Mouse (Mus musculus) midbrain, embryonic 16.5 days (tissue): ENCODE measurements at regions not wholly inside any gene's neighbourhood (a gene's known extent, or its start where the extent isn't known, plus 50 kb on each side); places are given as distances from the start of the nearest gene placed in this dataset. TPM values are rescaled to one million over a fixed set of nuclear protein-coding genes. Genes with fewer than 3 reads are reported as not detected.

Experiments
- ATAC-seq: fragments of 200-750 bp; cut with Nextera tagmentation; 2 replicates; pipeline ENCODE4 v1.8.0; 2017; ENCODE audit warnings: moderate TSS enrichment
- H3K27ac ChIP-seq: fragments of 300-500 bp; sonication (generic); 2 replicates; pipeline ENCODE4 v1.5.1; 2014; ENCODE audit warnings: mild to moderate bottlenecking, low read length, mixed read lengths
- H3K27me3 ChIP-seq: fragments of 300-500 bp; sonication (generic); 2 replicates; pipeline ENCODE4 v1.6.1; 2014; ENCODE audit warnings: low read depth, low read length, mixed read lengths; ENCODE audit not compliant: control insufficient read depth, insufficient read depth
- H3K36me3 ChIP-seq: fragments of 300-500 bp; sonication (generic); 2 replicates; pipeline ENCODE4 v1.6.1; 2014; ENCODE audit warnings: mild to moderate bottlenecking, low read length, moderate library complexity, mixed read lengths; ENCODE audit not compliant: control insufficient read depth, insufficient read depth
- H3K4me1 ChIP-seq: fragments of 300-500 bp; sonication (generic); 2 replicates; pipeline ENCODE4 v1.6.1; 2014; ENCODE audit warnings: mild to moderate bottlenecking, low read length, mixed read lengths; ENCODE audit not compliant: control insufficient read depth, insufficient read depth
- H3K4me2 ChIP-seq: fragments of 300-500 bp; sonication (generic); 2 replicates; pipeline ENCODE4 v1.6.1; 2014; ENCODE audit warnings: mild to moderate bottlenecking, low read length, mixed read lengths
- H3K4me3 ChIP-seq: fragments of 300-500 bp; sonication (generic); 2 replicates; pipeline ENCODE4 v1.5.1; 2014; ENCODE audit warnings: low read depth, mild to moderate bottlenecking, low read length, moderate library complexity, mixed read lengths
- H3K9ac ChIP-seq: fragments of 300-500 bp; sonication (generic); 2 replicates; pipeline ENCODE4 v1.6.1; 2014; ENCODE audit warnings: low read depth, low read length, mixed read lengths
- H3K9me3 ChIP-seq: fragments of 300-500 bp; sonication (generic); replicated peaks from 2 replicates; pipeline ENCODE4 v1.6.1; 2014; ENCODE audit warnings: mild to moderate bottlenecking, low read length, mixed read lengths; ENCODE audit not compliant: control insufficient read depth, poor library complexity, severe bottlenecking
- whole genome bisulfite sequencing: fragments of 180-500 bp; shearing (Covaris S2); extraction: QIAGEN DNeasy Blood & Tissue Kit; methylation state at CpG from one replicate; pipeline ENCODE4 v1.1.7; 2014; 5-methylcytosine and 5-hydroxymethylcytosine counted together
- microRNA-seq: library from miRNA; unstranded; fragments of <30 nt; microRNA quantifications from one replicate; pipeline ENCODE4, GENCODE M21; 2017

DNA sequence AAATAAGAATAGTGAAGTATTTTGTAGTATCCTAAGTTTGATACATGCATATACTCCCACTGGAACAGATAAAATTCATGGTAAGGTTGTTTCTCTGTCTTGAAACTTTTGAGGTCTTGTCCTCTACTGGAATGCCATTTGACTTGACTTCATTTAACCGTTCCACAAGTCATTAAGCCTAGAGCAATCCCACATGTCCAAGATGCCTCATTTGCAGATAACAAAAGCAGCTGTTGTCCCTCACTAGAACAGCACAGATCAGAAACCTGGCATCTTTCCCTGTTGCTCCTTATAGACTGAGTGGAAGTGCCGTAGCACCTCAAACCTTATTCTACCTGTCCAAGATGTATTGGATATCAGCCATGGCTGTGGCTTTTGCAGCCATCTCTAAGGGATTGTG is 422.9 kb upstream of the Ddx18 start:
- Histone ChIP-seq H3K9me3 (no peaks in the 10 kb centered on the region), H3K4me3 (no peak overlapping the region), H3K9ac (no peak overlapping the region), H3K27ac (no peak overlapping the region), H3K27me3 (no peaks in the 10 kb centered on the region), H3K4me2 (no peak overlapping the region), H3K4me1 (no peaks in the 10 kb centered on the region), H3K36me3 (no peaks in the 10 kb centered on the region)
- no peak for ATAC-seq
- 92% methylated on average over 2 of the region's 2 CpGs for WGBS

DNA sequence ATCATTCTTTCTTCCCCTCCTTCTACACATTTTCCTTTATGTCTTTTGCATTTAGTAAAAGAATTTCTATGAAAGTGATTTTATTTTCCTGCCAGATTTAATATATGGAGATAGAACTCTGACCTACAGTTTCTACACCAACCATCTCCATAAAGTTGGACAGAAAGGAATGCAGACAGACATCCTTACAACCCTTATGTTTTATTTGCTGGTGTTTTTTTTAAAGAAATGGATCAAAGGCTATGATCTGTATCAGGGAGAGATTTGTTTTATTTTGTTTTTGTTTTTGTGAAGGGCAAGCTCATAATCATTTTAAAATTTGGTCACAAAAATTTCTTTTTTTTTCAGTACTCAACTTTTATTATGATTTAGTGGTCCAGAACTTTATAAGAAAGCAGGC is 391.2 kb upstream of the Ddx18 start:
- Histone ChIP-seq H3K9ac (no peak overlapping the region), H3K4me3 (no peak overlapping the region), H3K27me3 (no peaks in the 10 kb centered on the region), H3K4me1 (no peaks in the 10 kb centered on the region), H3K9me3 (no peaks in the 10 kb centered on the region), H3K36me3 (no peaks in the 10 kb centered on the region), H3K4me2 (no peak overlapping the region), H3K27ac (no peak overlapping the region)
- ATAC-seq = no peak

DNA sequence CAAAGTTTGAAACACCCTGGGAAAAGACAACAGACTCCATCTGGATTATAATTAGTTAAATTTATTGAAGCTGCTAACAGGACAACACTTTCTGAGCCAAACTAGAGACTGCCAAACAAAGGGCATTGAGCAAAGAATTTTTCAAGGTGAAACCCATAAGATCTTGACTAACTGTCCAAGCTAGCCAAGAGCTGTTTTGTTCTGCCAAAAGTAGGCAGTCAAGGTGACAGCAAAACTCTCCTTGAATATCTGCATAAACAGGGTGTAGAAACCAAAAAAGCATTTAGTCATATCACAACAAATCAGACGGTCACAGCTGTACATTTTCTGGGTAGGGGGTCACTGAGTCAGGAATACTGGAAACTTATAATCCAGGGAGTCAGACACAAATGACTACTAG is 368.1 kb upstream of the Ddx18 start:
- H3K27me3 ChIP-seq = no peaks in the 10 kb centered on the region
- H3K4me3 ChIP-seq = no peak overlapping the region
- no peak overlapping the region for H3K9ac ChIP-seq
- ATAC-seq = no peak
- 89% methylated on average over 1 of the region's 1 CpGs for WGBS
- no peak overlapping the region for H3K4me2 ChIP-seq
- no peaks in the 10 kb centered on the region for H3K36me3 ChIP-seq
- no peak overlapping the region for H3K27ac ChIP-seq
- no peaks in the 10 kb centered on the region for H3K9me3 ChIP-seq
- H3K4me1 ChIP-seq = no peaks in the 10 kb centered on the region

Small RNA genes lying in the stretch of these regions (microRNA-seq; reads per million reads assigned to microRNA genes)
- not detected for gene Gm26472
